Mouse (Mus musculus) cerebellum, adult 18-20 months (tissue): ENCODE measurements around the gene Gm5269.

Source experiments
- DNase-seq, 2 experiments: peaks; one replicate each; pipeline ENCODE4 v3.0.0; 2021

The Gm5269 gene

GRCm38 (mm10) chr1:45876450-45877198, 13.4 kb downstream of the Gm5269 start:
- no peak for DNase-seq

GRCm38 (mm10) chr1:45875640-45876039, 14.4 kb downstream of the Gm5269 start:
- no peak for DNase-seq

- DNase-seq: no peak
These were observed 16.8 kb downstream of the Gm5269 start for GRCm38 (mm10) chr1:45873250-45873649.

GRCm38 (mm10) chr1:45868479-45869137, 21.5 kb downstream of the Gm5269 start:
- DNase-seq: no peak

- no peak for DNase-seq
These were observed 22.0 kb downstream of the Gm5269 start for GRCm38 (mm10) chr1:45868050-45868449.

- no peak for DNase-seq
These were observed 23.6 kb downstream of the Gm5269 start for GRCm38 (mm10) chr1:45866288-45867018.

- no peak for DNase-seq
These were observed 24.3 kb downstream of the Gm5269 start for GRCm38 (mm10) chr1:45865727-45866126.

GRCm38 (mm10) chr1:45865316-45865715, 24.8 kb downstream of the Gm5269 start:
- DNase-seq: no peak

- no peak for DNase-seq
These were observed 25.5 kb downstream of the Gm5269 start for GRCm38 (mm10) chr1:45864564-45865014.

GRCm38 (mm10) chr1:45863641-45864040, 26.4 kb downstream of the Gm5269 start:
- DNase-seq: no peak

GRCm38 (mm10) chr1:45861162-45861561, 28.9 kb downstream of the Gm5269 start:
- no peak for DNase-seq

GRCm38 (mm10) chr1:45860349-45860748, 29.7 kb downstream of the Gm5269 start:
- DNase-seq: no peak

GRCm38 (mm10) chr1:45858038-45858437, 32.0 kb downstream of the Gm5269 start:
- no peak for DNase-seq

- DNase-seq: no peak
These were observed 44.6 kb downstream of the Gm5269 start for GRCm38 (mm10) chr1:45845466-45845865.
